Mouse (Mus musculus): ENCODE data around the gene Rpl3l. TPM values are rescaled to one million over a fixed set of nuclear protein-coding genes. Genes with fewer than 3 reads are reported as not detected.

Rpl3l gene
- total and polyA plus RNA-seq, 2 experiments from 2014 or later = not detected

GRCm38 (mm10) chr17:24695326-24696010 lies 32.2 kb upstream of the Rpl3l start:
- TF ChIP-seq CTCF (IDR thresholded peaks at IDR 0.05; ENCODE audit: low read depth) = no peak
- ATAC-seq = no peak
- 7% methylated on average over 48 of the region's 51 CpGs for WGBS
- Histone ChIP-seq H3K4me1 (ENCODE audit: insufficient read depth) (peaks cover 16% of the 10 kb centered on the region), H3K27ac (ENCODE audit: low read depth, low read length) (peak overlapping the region; percentile 90), H3K4me3 (ENCODE audit: low read depth, low read length) (peak overlapping the region; percentile 76), H3K27me3 (ENCODE audit: insufficient read depth, low read length) (no peaks in the 10 kb centered on the region), H3K36me3 (ENCODE audit: insufficient read depth) (peaks cover 19% of the 10 kb centered on the region), H3K4me2 (ENCODE audit: low read depth) (peak overlapping the region; percentile 83), H3K9ac (peak overlapping the region; percentile 79), H3K9me3 (ENCODE audit: low read length) (no peaks in the 10 kb centered on the region)
- DNase-seq = no peak

DNA sequence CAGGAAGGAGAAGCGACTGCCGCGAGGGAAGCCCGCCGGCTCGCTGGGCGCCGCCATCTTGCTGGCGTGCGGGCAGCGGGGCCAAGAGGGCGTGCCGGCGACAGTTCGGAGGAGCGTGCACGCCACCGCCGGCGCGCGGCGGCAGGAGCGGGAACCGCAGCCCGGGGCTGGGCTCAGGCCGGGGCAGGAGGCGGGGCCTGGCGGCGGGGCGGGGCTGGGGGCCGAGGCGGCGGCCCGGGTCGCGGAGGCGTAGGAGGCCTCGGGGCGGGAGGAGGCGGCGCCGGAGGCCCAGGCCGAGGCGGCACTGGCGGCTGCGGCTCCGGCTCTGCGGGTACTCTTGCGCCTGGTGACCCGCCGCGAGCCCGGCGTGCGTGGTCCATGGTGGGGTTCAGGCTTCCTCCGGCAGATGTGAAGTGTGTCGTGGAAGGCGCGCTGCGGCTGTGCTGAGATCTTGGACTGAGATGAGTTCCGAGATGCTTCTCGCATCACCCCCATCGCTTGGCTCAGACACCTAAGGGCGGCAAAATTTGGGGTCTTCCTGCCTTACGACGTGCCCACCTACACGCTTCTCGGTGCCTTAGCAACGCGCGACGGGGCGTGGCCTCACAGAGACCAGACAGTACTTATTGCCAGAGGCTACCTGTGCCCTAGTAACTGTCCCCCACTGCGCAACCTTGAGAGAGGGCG lies 31.5 kb upstream of the Rpl3l start, which contains the start of the genes Gfer and Noxo1:
Gene Gfer (minus strand): TSS at position 146 of the 687 bp plus-strand sequence.
Gene Noxo1 (plus strand): TSS at position 224 of the 687 bp plus-strand sequence.
- Histone ChIP-seq H3K9me3 (ENCODE audit: low read length) (no peaks in the 10 kb centered on the region), H3K27me3 (ENCODE audit: insufficient read depth, low read length) (no peaks in the 10 kb centered on the region), H3K4me1 (ENCODE audit: insufficient read depth) (peaks cover 11% of the 10 kb centered on the region; the same call in 1 of the 2 replicates), H3K9ac (peak within 1 kb of the TSS; percentile 79), H3K27ac (ENCODE audit: low read depth, low read length) (peak within 1 kb of the TSS; percentile 90), H3K36me3 (ENCODE audit: insufficient read depth) (peaks cover 26% of the 10 kb centered on the region), H3K4me3 (ENCODE audit: low read depth, low read length) (peak within 1 kb of the TSS; percentile 76), H3K4me2 (ENCODE audit: low read depth) (peak within 1 kb of the TSS; percentile 83)
- DNase-seq = peak; percentile 87
- WGBS = under 1% methylated on average over 63 of the region's 76 CpGs
- peak; percentile 48 for TF ChIP-seq CTCF (IDR thresholded peaks at IDR 0.05; ENCODE audit: low read depth)
- ATAC-seq = peak; percentile 96

DNA sequence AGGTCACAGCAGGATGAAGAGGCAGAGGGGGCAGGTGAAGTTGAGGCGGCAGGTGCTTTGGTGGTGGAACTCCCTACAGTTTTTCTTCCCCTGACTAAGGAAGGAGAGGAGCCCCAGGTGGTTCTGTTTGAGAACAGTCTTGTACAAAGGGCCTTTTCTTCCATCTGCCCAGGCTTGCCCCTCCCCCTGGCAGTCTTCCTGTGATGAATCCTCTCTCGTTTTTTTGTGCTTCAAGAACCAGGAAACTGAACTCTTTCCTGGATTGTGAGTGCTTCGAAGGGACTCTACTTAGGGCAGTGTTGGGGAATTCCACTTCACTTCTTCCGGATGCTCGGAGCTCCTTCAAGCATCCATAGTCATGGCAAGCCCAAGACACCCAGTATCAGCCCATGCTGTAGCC lies 29.6 kb upstream of the Rpl3l start:
- TF ChIP-seq CTCF (IDR thresholded peaks at IDR 0.05; ENCODE audit: low read depth) = no peak
- peaks cover 41% of the 10 kb centered on the region for H3K36me3 ChIP-seq (ENCODE audit: insufficient read depth)
- H3K4me3 ChIP-seq (ENCODE audit: low read depth, low read length) = no peak overlapping the region
- no peak for ATAC-seq
- no peak overlapping the region for H3K9ac ChIP-seq
- H3K9me3 ChIP-seq (ENCODE audit: low read length) = no peaks in the 10 kb centered on the region
- H3K27ac ChIP-seq (ENCODE audit: low read depth, low read length) = no peak overlapping the region
- no peak overlapping the region for H3K4me2 ChIP-seq (ENCODE audit: low read depth)
- 18% methylated on average over 5 of the region's 5 CpGs for WGBS
- no peaks in the 10 kb centered on the region for H3K27me3 ChIP-seq (ENCODE audit: insufficient read depth, low read length)
- no peak for DNase-seq
- peaks cover 11% of the 10 kb centered on the region; the same call in 1 of the 2 replicates for H3K4me1 ChIP-seq (ENCODE audit: insufficient read depth)

- no peak overlapping the region for H3K9ac ChIP-seq
- H3K4me1 ChIP-seq (ENCODE audit: insufficient read depth) = peaks cover 11% of the 10 kb centered on the region; the same call in 1 of the 2 replicates
- H3K36me3 ChIP-seq (ENCODE audit: insufficient read depth) = peaks cover 40% of the 10 kb centered on the region
- no peak for TF ChIP-seq CTCF (IDR thresholded peaks at IDR 0.05; ENCODE audit: low read depth)
- no peak for DNase-seq
- ATAC-seq = no peak
- H3K4me3 ChIP-seq (ENCODE audit: low read depth, low read length) = no peak overlapping the region
- no peak overlapping the region for H3K27ac ChIP-seq (ENCODE audit: low read depth, low read length)
- H3K4me2 ChIP-seq (ENCODE audit: low read depth) = no peak overlapping the region
- WGBS = 72% methylated on average over 9 of the region's 9 CpGs
- no peaks in the 10 kb centered on the region for H3K27me3 ChIP-seq (ENCODE audit: insufficient read depth, low read length)
- no peaks in the 10 kb centered on the region for H3K9me3 ChIP-seq (ENCODE audit: low read length)
These were observed 28.9 kb upstream of the Rpl3l start for GRCm38 (mm10) chr17:24698715-24699114.

DNA sequence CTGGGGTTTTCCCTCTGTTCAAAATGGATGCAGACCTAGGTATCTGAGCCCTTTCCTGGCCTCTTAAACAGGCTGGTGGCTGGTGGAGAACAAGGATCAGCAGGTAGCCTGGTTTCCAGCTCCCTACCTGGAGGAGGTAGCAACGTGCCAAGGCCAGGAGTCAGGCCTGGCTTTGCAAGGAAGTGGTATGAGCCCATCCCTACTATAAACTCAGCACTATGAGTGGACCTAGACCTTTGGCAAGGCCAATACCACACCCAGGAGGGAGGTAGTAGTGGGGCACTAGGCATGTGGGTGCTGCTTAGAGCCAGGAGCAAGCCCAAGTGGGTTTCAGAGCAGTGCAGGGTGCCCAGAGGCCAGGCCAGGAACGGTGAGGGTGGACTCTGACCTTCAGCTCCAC lies 28.1 kb upstream of the Rpl3l start:
- Histone ChIP-seq H3K27ac (ENCODE audit: low read depth, low read length) (no peak overlapping the region), H3K36me3 (ENCODE audit: insufficient read depth) (peaks cover 48% of the 10 kb centered on the region), H3K4me1 (ENCODE audit: insufficient read depth) (peaks cover 11% of the 10 kb centered on the region; the same call in 1 of the 2 replicates), H3K9me3 (ENCODE audit: low read length) (no peaks in the 10 kb centered on the region), H3K9ac (no peak overlapping the region), H3K4me3 (ENCODE audit: low read depth, low read length) (no peak overlapping the region), H3K27me3 (ENCODE audit: insufficient read depth, low read length) (no peaks in the 10 kb centered on the region), H3K4me2 (ENCODE audit: low read depth) (no peak overlapping the region)
- no peak for DNase-seq
- WGBS = 87% methylated on average over 2 of the region's 2 CpGs
- no peak for ATAC-seq
- TF ChIP-seq CTCF (IDR thresholded peaks at IDR 0.05; ENCODE audit: low read depth) = no peak

GRCm38 (mm10) chr17:24701251-24701650 lies 26.4 kb upstream of the Rpl3l start:
- Histone ChIP-seq H3K4me3 (ENCODE audit: low read depth, low read length) (no peak overlapping the region), H3K9ac (no peak overlapping the region), H3K9me3 (ENCODE audit: low read length) (no peaks in the 10 kb centered on the region), H3K27ac (ENCODE audit: low read depth, low read length) (no peak overlapping the region), H3K27me3 (ENCODE audit: insufficient read depth, low read length) (no peaks in the 10 kb centered on the region), H3K4me2 (ENCODE audit: low read depth) (no peak overlapping the region), H3K36me3 (ENCODE audit: insufficient read depth) (peaks cover 56% of the 10 kb centered on the region), H3K4me1 (ENCODE audit: insufficient read depth) (peaks cover 6% of the 10 kb centered on the region; the same call in 1 of the 2 replicates)
- 92% methylated on average over 9 of the region's 9 CpGs for WGBS
- TF ChIP-seq CTCF (IDR thresholded peaks at IDR 0.05; ENCODE audit: low read depth) = no peak
- ATAC-seq (no peak), DNase-seq (no peak)

- Histone ChIP-seq H3K4me3 (ENCODE audit: low read depth, low read length) (no peak overlapping the region), H3K36me3 (ENCODE audit: insufficient read depth) (peaks cover 40% of the 10 kb centered on the region), H3K27ac (ENCODE audit: low read depth, low read length) (no peak overlapping the region), H3K4me1 (ENCODE audit: insufficient read depth) (peaks cover 3% of the 10 kb centered on the region; the same call in 1 of the 2 replicates), H3K9me3 (ENCODE audit: low read length) (no peaks in the 10 kb centered on the region), H3K4me2 (ENCODE audit: low read depth) (no peak overlapping the region), H3K9ac (no peak overlapping the region), H3K27me3 (ENCODE audit: insufficient read depth, low read length) (no peaks in the 10 kb centered on the region)
- WGBS = 95% methylated on average over 3 of the region's 3 CpGs
- no peak for ATAC-seq
- no peak for TF ChIP-seq CTCF (IDR thresholded peaks at IDR 0.05; ENCODE audit: low read depth)
- no peak for DNase-seq
These were observed 21.8 kb upstream of the Rpl3l start for GRCm38 (mm10) chr17:24705821-24706220.

Measured in forebrain, postnatal 0 days (tissue).